Mouse (Mus musculus): Measurements from ENCODE around the gene Tada2b.

The Tada2b gene

GRCm38 (mm10) chr5:36481114-36481513, 3.0 kb downstream of the Tada2b start:
- in situ Hi-C loops (cut with MboI; ENCODE audit: low sequenced_read_pairs) = no loop called here

DNA sequence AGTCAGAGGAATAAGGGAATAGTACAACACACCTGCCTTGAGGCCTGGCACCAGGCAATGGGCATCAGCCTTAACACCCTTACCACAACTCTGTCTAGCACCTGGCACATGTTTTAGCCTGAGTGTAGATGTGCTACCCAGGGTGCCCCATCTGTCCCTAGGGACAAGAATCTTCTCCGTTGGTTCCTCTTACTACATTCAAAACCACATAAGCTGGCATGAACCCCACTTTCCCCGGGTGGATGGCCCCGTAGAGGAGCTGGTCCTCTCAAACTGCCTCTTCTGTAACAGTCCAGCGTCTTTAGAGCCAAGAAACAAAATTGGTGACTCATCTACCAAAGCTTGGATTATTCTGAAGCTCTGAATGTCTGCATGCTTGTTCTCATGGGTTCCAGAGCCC, 3.7 kb downstream of the Tada2b start:
- in situ Hi-C loops (cut with MboI; ENCODE audit: low sequenced_read_pairs) = no loop called here

GRCm38 (mm10) chr5:36479735-36480134, 4.3 kb downstream of the Tada2b start:
- in situ Hi-C loops (cut with MboI; ENCODE audit: low sequenced_read_pairs) = loop anchor here (10.0 kb wide), 1 partner anchor 265 kb away; the partner anchor contains the start of gene Bloc1s4

GRCm38 (mm10) chr5:36478540-36479420, 5.3 kb downstream of the Tada2b start:
- in situ Hi-C loops (cut with MboI; ENCODE audit: low sequenced_read_pairs) = loop anchor here (10.0 kb wide), 1 partner anchor 266 kb away; the partner anchor contains the start of gene Bloc1s4

- in situ Hi-C loops (cut with MboI; ENCODE audit: low sequenced_read_pairs) = loop anchor here (10.0 kb wide), 1 partner anchor 267 kb away; the partner anchor contains the start of gene Bloc1s4
These were observed 6.6 kb downstream of the Tada2b start for GRCm38 (mm10) chr5:36477486-36477885.

- in situ Hi-C loops (cut with MboI; ENCODE audit: low sequenced_read_pairs) = loop anchor here (10.0 kb wide), 1 partner anchor 271 kb away; the partner anchor contains the start of gene Bloc1s4
These were observed 9.8 kb downstream of the Tada2b start for GRCm38 (mm10) chr5:36474283-36474682.

GRCm38 (mm10) chr5:36472876-36473655, 11.0 kb downstream of the Tada2b start:
- in situ Hi-C loops (cut with MboI; ENCODE audit: low sequenced_read_pairs) = loop anchor here (10.0 kb wide), 1 partner anchor 272 kb away; the partner anchor contains the start of gene Bloc1s4

DNA sequence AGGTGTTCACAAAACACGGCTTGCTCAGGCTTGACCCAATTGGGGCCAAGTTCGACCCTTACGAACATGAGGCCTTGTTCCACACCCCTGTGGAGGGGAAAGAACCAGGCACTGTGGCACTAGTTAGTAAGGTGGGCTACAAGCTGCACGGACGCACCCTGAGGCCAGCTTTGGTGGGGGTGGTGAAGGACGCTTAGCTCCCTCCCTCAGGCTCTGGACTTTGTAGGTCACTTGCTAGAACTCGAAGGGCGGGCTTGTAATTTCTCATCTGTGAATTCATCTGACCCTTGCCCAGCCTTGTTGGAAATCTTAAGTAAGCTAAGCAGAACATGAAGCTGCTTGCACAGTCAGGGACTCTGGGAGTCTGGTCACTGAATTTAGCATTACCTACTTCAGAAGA, 12.9 kb downstream of the Tada2b start:
- in situ Hi-C loops (cut with MboI; ENCODE audit: low sequenced_read_pairs) = loop anchor here (10.0 kb wide), 1 partner anchor 274 kb away; the partner anchor contains the start of gene Bloc1s4

DNA sequence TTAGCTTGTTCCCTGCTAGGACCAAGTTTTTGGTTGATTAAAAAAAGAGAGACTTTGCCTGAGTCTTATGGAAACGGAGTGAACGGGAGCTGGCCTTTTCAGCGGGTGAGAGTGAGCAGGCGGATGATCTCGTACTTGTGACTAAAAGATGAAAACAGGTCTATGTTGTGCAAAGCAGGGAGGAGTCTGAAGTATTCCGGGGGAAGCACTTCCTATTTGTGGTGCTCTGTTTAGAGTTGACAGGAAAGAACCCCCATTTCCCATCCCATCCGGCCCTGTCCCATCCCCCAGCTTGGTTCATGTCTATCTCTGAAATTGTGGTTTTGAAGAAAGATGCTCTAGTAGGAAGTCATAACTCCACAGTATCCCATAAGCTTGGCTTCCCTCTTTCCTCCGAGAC, 18.2 kb downstream of the Tada2b start:
- in situ Hi-C loops (cut with MboI; ENCODE audit: low sequenced_read_pairs) = loop anchor here (10.0 kb wide), 1 partner anchor 119 kb away; no protein-coding TSS in a partner anchor

- in situ Hi-C loops (cut with MboI; ENCODE audit: low sequenced_read_pairs) = loop anchor here (10.0 kb wide), 1 partner anchor 120 kb away; no protein-coding TSS in a partner anchor
These were observed 19.1 kb downstream of the Tada2b start, which contains the start of gene Grpel1 for GRCm38 (mm10) chr5:36464709-36465661. TSS of gene Grpel1 (plus strand) at chr5:36464998.

- in situ Hi-C loops (cut with MboI; ENCODE audit: low sequenced_read_pairs) = loop anchor here (10.0 kb wide), 1 partner anchor 121 kb away; no protein-coding TSS in a partner anchor
These were observed 20.7 kb downstream of the Tada2b start for GRCm38 (mm10) chr5:36463391-36463790.

GRCm38 (mm10) chr5:36462810-36463209, 21.3 kb downstream of the Tada2b start:
- in situ Hi-C loops (cut with MboI; ENCODE audit: low sequenced_read_pairs) = loop anchor here (10.0 kb wide), 1 partner anchor 122 kb away; no protein-coding TSS in a partner anchor

- in situ Hi-C loops (cut with MboI; ENCODE audit: low sequenced_read_pairs) = loop anchor here (10.0 kb wide), 1 partner anchor 124 kb away; no protein-coding TSS in a partner anchor
These were observed 22.9 kb downstream of the Tada2b start for GRCm38 (mm10) chr5:36461231-36461630.

- in situ Hi-C loops (cut with MboI; ENCODE audit: low sequenced_read_pairs) = loop anchor here (10.0 kb wide), 1 partner anchor 124 kb away; no protein-coding TSS in a partner anchor
These were observed 23.4 kb downstream of the Tada2b start for GRCm38 (mm10) chr5:36460712-36461111.

GRCm38 (mm10) chr5:36458926-36459325, 25.2 kb downstream of the Tada2b start:
- in situ Hi-C loops (cut with MboI; ENCODE audit: low sequenced_read_pairs) = no loop called here

- in situ Hi-C loops (cut with MboI; ENCODE audit: low sequenced_read_pairs) = no loop called here
These were observed 26.4 kb downstream of the Tada2b start for GRCm38 (mm10) chr5:36457706-36458105.

- in situ Hi-C loops (cut with MboI; ENCODE audit: low sequenced_read_pairs) = no loop called here
These were observed 31.3 kb downstream of the Tada2b start for GRCm38 (mm10) chr5:36452821-36453220.

- in situ Hi-C loops (cut with MboI; ENCODE audit: low sequenced_read_pairs) = no loop called here
These were observed 32.2 kb downstream of the Tada2b start for GRCm38 (mm10) chr5:36451872-36452389.

GRCm38 (mm10) chr5:36451119-36451518, 33.0 kb downstream of the Tada2b start:
- in situ Hi-C loops (cut with MboI; ENCODE audit: low sequenced_read_pairs) = no loop called here

Measured in CH12F3 (cell line).